ENCODE assay signal across 29 mouse cellular contexts in genomic region chr5:32767004-32767403, GRCm38 (mm10). TPM values are rescaled to one million over a fixed set of nuclear protein-coding genes. Genes with fewer than 3 reads are reported as not detected.
A peak's percentile ranks its signal among the peaks of the same experiment; 100 is the strongest.
DNase-seq lines count a peak whose midpoint lies in the region; ATAC-seq and TF ChIP-seq lines count a peak whose summit lies in the region.
"Had no signal": no experiment of that assay in that cellular context is flagged by ENCODE, and none has a peak within 500 bp of the region (broad histone marks: within the 10 kb centered on the region; RNA-seq: fewer than 3 reads in every experiment).

No protein-coding gene starts in this region.

- no peaks in the 10 kb centered on the region; the same call in none of the 2 replicates for H3K36me3 ChIP-seq in liver, embryonic 15.5 days (replicated peaks)
- H3K36me3 ChIP-seq in liver, embryonic 12.5 days: peaks cover 29% of the 10 kb centered on the region
- H3K36me3 ChIP-seq in lung, postnatal 0 days (ENCODE audit: insufficient read depth, low read length): no peaks in the 10 kb centered on the region

- no peak for DNase-seq in lung, postnatal 0 days (ENCODE audit: low spot score)
- no peak for DNase-seq in lung, postnatal 36 days
- DNase-seq in thymus, postnatal 14 days: no peak
- DNase-seq: adrenal gland, postnatal 10 days; B cell, adult 2 months; cerebellum, adult 11 months; cerebellum, adult 8-10 months; cerebellum, postnatal 14 days; embryo, embryonic 11 days; gastrocnemius, adult 2 months; gastrocnemius, postnatal 36 days; heart, adult 18-20 months; heart, postnatal 10 days; heart, postnatal 4 days had no signal

- H3K9me3 ChIP-seq in liver, embryonic 15.5 days (replicated peaks): no peaks in the 10 kb centered on the region
- H3K9me3 ChIP-seq in liver, embryonic 12.5 days (replicated peaks): no peaks in the 10 kb centered on the region
- H3K9me3 ChIP-seq in lung, postnatal 0 days (ENCODE audit: low read length): no peaks in the 10 kb centered on the region
- H3K9me3 ChIP-seq: embryonic facial prominence, embryonic 15.5 days; forebrain, embryonic 10.5 days; heart, embryonic 10.5 days; hindbrain, embryonic 12.5 days had no signal

- ATAC-seq in liver, embryonic 15.5 days (ENCODE audit: insufficient read depth): peak; percentile 31; the same call in 1 of the 2 replicates
- no peak for ATAC-seq in liver, embryonic 12.5 days
- ATAC-seq in lung, postnatal 0 days: peak; percentile 35; the same call in 1 of the 2 replicates
- ATAC-seq in activated CD4-positive, CD25-positive, alpha-beta regulatory T cell, adult 4 months: peak; percentile 30
- no peak for ATAC-seq in granulocyte monocyte progenitor cell, adult 5-6 weeks (replicated peaks; ENCODE audit: poor library complexity, severe bottlenecking)
- ATAC-seq: forebrain, embryonic 14.5 days had no signal

- TF ChIP-seq EP300 in lung, postnatal 0 days (IDR thresholded peaks at IDR 0.05): no peak

- 73% methylated on average over 3 of the region's 3 CpGs for WGBS in liver, embryonic 15.5 days (ENCODE audit: insufficient replicate concordance)
- WGBS in liver, embryonic 12.5 days (ENCODE audit: insufficient replicate concordance): 83% methylated on average over 3 of the region's 3 CpGs
- WGBS in lung, postnatal 0 days: 47% methylated on average over 3 of the region's 3 CpGs

- no peak overlapping the region for H3K27ac ChIP-seq in liver, embryonic 15.5 days (replicated peaks)
- no peak overlapping the region for H3K27ac ChIP-seq in liver, embryonic 12.5 days
- no peak overlapping the region for H3K27ac ChIP-seq in lung, postnatal 0 days (ENCODE audit: low read length)
- H3K27ac ChIP-seq: embryonic facial prominence, embryonic 15.5 days; forebrain, embryonic 10.5 days; gastrocnemius, adult 2 months; heart, embryonic 10.5 days; hindbrain, embryonic 12.5 days had no signal

- peaks cover 7% of the 10 kb centered on the region; the same call in 1 of the 2 replicates for H3K4me1 ChIP-seq in liver, embryonic 15.5 days (replicated peaks)
- H3K4me1 ChIP-seq in liver, embryonic 12.5 days: peaks cover 1% of the 10 kb centered on the region
- H3K4me1 ChIP-seq in lung, postnatal 0 days (ENCODE audit: insufficient read depth, low read depth, low read length): no peaks in the 10 kb centered on the region
- H3K4me1 ChIP-seq: embryonic facial prominence, embryonic 15.5 days; forebrain, embryonic 10.5 days; hindbrain, embryonic 12.5 days had no signal

- no peaks in the 10 kb centered on the region for H3K27me3 ChIP-seq in liver, embryonic 15.5 days
- no peaks in the 10 kb centered on the region for H3K27me3 ChIP-seq in liver, embryonic 12.5 days (replicated peaks)
- no peaks in the 10 kb centered on the region for H3K27me3 ChIP-seq in lung, postnatal 0 days (replicated peaks; ENCODE audit: insufficient read depth, low read length)
- H3K27me3 ChIP-seq: embryonic facial prominence, embryonic 15.5 days; hindbrain, embryonic 12.5 days had no signal

- no peak for TF ChIP-seq CTCF in lung, postnatal 0 days (IDR thresholded peaks at IDR 0.05)

- H3K4me2 ChIP-seq in liver, embryonic 15.5 days: no peak overlapping the region
- H3K4me2 ChIP-seq in liver, embryonic 12.5 days: no peak overlapping the region
- H3K4me2 ChIP-seq in lung, postnatal 0 days (replicated peaks; ENCODE audit: low read depth, low read length): no peak overlapping the region
- H3K4me2 ChIP-seq: embryonic facial prominence, embryonic 15.5 days; hindbrain, embryonic 12.5 days had no signal

- H3K9ac ChIP-seq in liver, embryonic 15.5 days: no peak overlapping the region
- no peak overlapping the region for H3K9ac ChIP-seq in liver, embryonic 12.5 days
- H3K9ac ChIP-seq in lung, postnatal 0 days (replicated peaks; ENCODE audit: low read depth): no peak overlapping the region
- H3K9ac ChIP-seq: embryonic facial prominence, embryonic 15.5 days; hindbrain, embryonic 12.5 days had no signal

- no peak overlapping the region for H3K4me3 ChIP-seq in liver, embryonic 15.5 days (replicated peaks)
- H3K4me3 ChIP-seq in liver, embryonic 12.5 days: no peak overlapping the region
- no peak overlapping the region for H3K4me3 ChIP-seq in lung, postnatal 0 days (ENCODE audit: low read depth, low read length)
- H3K4me3 ChIP-seq: embryonic facial prominence, embryonic 15.5 days; erythroblast, embryonic 14.5 days; forebrain, embryonic 10.5 days; gastrocnemius, adult 2 months; heart, embryonic 10.5 days; hindbrain, embryonic 12.5 days had no signal

RNA-seq across cellular contexts. Expression of gene Pisd, which starts 18.4 kb away (rescaled TPM):
- 32.7 and 36.6 TPM in 2 replicates for polyA plus RNA-seq in liver, embryonic 15.5 days (2015; fragmentation: Nextera tagmentation; extraction: Ambion mirVana)
- polyA plus RNA-seq in liver, embryonic 12.5 days (2016; fragmentation: Nextera tagmentation; extraction: Ambion mirVana): 42.9 and 46.7 TPM in 2 replicates
- 67.0 and 72.7 TPM in 2 replicates for polyA plus RNA-seq in lung, postnatal 0 days (2015; fragmentation: Nextera tagmentation; extraction: Ambion mirVana)
- polyA plus RNA-seq in activated CD4-positive, CD25-positive, alpha-beta regulatory T cell, adult 4 months (2017; shearing (Covaris generic)): 10 to 100 TPM; 61.6 to 72.1 TPM
- total RNA-seq in granulocyte monocyte progenitor cell, adult 5-6 weeks (2014; fragmentation: Nextera tagmentation): 51.5 and 77.4 TPM in 2 replicates
- 40.2 and 44.8 TPM in 2 replicates for total RNA-seq in granulocyte monocyte progenitor cell, adult 5-6 weeks (2017)

RNA-seq across cellular contexts. Expression of gene Gm20671, which starts 59.9 kb away (rescaled TPM):
- not detected in 2 replicates for polyA plus RNA-seq in liver, embryonic 15.5 days (2015; fragmentation: Nextera tagmentation; extraction: Ambion mirVana)
- polyA plus RNA-seq in liver, embryonic 12.5 days (2016; fragmentation: Nextera tagmentation; extraction: Ambion mirVana): not detected in 2 replicates
- not detected in 2 replicates for polyA plus RNA-seq in lung, postnatal 0 days (2015; fragmentation: Nextera tagmentation; extraction: Ambion mirVana)
- not detected for polyA plus RNA-seq in activated CD4-positive, CD25-positive, alpha-beta regulatory T cell, adult 4 months (2017; shearing (Covaris generic))
- not detected in 2 replicates for total RNA-seq in granulocyte monocyte progenitor cell, adult 5-6 weeks (2014; fragmentation: Nextera tagmentation)
- total RNA-seq in granulocyte monocyte progenitor cell, adult 5-6 weeks (2017): 6.3 TPM in 1 of 2 replicates, not detected in the other
- total RNA-seq: adrenal gland, postnatal 10 days; adrenal gland, postnatal 4 days; common myeloid progenitor, adult 5-6 weeks; ES-E14; gastrocnemius, adult 2 months; heart, postnatal 4 days had no signal
- polyA plus RNA-seq: embryonic facial prominence, embryonic 11.5 days; embryonic facial prominence, embryonic 15.5 days; forebrain, embryonic 10.5 days; forebrain, embryonic 14.5 days; heart, embryonic 10.5 days; heart, embryonic 14.5 days; hindbrain, embryonic 12.5 days had no signal

Comparison
In these comparisons a context has a peak if more than half of its experiments do, and no peak if none do; other contexts are left out.
1. ATAC-seq: peak in liver, embryonic 15.5 days (single experiment), lung, postnatal 0 days (single experiment) and activated CD4-positive, CD25-positive, alpha-beta regulatory T cell, adult 4 months (single experiment); none in liver, embryonic 12.5 days (single experiment) and granulocyte monocyte progenitor cell, adult 5-6 weeks (single experiment).